Comparison of ENCODE assay signal across 29 mouse cellular contexts in the genomic region with DNA sequence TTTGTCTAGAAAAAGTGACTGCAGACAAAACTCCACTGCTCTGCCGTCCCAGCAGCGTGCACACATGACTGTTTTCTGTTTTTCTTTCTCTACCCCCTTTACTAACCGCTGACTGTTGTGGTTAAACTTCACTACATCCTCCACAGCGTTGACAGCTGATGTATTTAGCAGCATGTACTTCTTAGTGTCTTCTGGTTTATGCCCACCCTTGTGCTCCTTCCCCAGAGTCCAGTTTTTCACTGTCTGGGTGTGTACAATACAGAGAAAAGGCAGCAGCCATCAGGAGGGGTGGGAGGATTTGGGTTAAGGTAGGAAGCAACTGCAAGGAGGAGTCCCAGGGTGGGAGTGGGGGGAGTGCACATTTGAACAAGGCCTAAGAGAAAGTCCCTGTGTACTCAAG. TPM values are rescaled to one million over a fixed set of nuclear protein-coding genes. Genes with fewer than 3 reads are reported as not detected.
DNase-seq lines count a peak whose midpoint lies in the region; ATAC-seq and TF ChIP-seq lines count a peak whose summit lies in the region.
"Had no signal": no experiment of that assay in that cellular context is flagged by ENCODE, and none has a peak within 500 bp of the region (broad histone marks: within the 10 kb centered on the region; RNA-seq: fewer than 3 reads in every experiment).

No protein-coding gene starts in this region.

- no peak for TF ChIP-seq POLR2A in thymus, adult 2 months (IDR thresholded peaks at IDR 0.05; ENCODE audit: control insufficient read depth, extremely low read depth, insufficient read depth, low read length, poor library complexity)

- no peaks in the 10 kb centered on the region for H3K36me3 ChIP-seq in intestine, embryonic 14.5 days (ENCODE audit: control insufficient read depth, insufficient read depth, low read length)
- H3K36me3 ChIP-seq in intestine, postnatal 0 days (ENCODE audit: control insufficient read depth, insufficient read depth): no peaks in the 10 kb centered on the region
- no peaks in the 10 kb centered on the region for H3K36me3 ChIP-seq in thymus, adult 2 months (ENCODE audit: control insufficient read depth, insufficient read depth, low read length)
- H3K36me3 ChIP-seq: embryonic facial prominence, embryonic 15.5 days; limb, embryonic 12.5 days; midbrain, embryonic 12.5 days had no signal

- no peak overlapping the region for H3K4me2 ChIP-seq in intestine, embryonic 14.5 days (ENCODE audit: low read length)
- no peak overlapping the region for H3K4me2 ChIP-seq in intestine, postnatal 0 days (replicated peaks; ENCODE audit: low read depth)
- H3K4me2 ChIP-seq: embryonic facial prominence, embryonic 15.5 days; limb, embryonic 12.5 days; liver, embryonic 11.5 days; midbrain, embryonic 12.5 days had no signal

- TF ChIP-seq CTCF in intestine, postnatal 0 days (IDR thresholded peaks at IDR 0.05; ENCODE audit: low read depth): no peak
- no peak for TF ChIP-seq CTCF in thymus, adult 2 months (IDR thresholded peaks at IDR 0.05; ENCODE audit: borderline replicate concordance, control insufficient read depth, extremely low read depth, insufficient read depth, low read length, poor library complexity)

- no peak overlapping the region for H3K9ac ChIP-seq in intestine, embryonic 14.5 days (ENCODE audit: low read length)
- H3K9ac ChIP-seq in intestine, postnatal 0 days (ENCODE audit: low read depth, low read length): no peak overlapping the region
- H3K9ac ChIP-seq: embryonic facial prominence, embryonic 15.5 days; limb, embryonic 12.5 days; midbrain, embryonic 12.5 days had no signal

- H3K9me3 ChIP-seq in intestine, embryonic 14.5 days (ENCODE audit: control insufficient read depth, low read length): no peaks in the 10 kb centered on the region
- no peaks in the 10 kb centered on the region for H3K9me3 ChIP-seq in intestine, postnatal 0 days (ENCODE audit: control insufficient read depth)
- H3K9me3 ChIP-seq: embryonic facial prominence, embryonic 15.5 days; limb, embryonic 12.5 days; midbrain, embryonic 12.5 days had no signal

- peak; percentile 46 for DNase-seq in intestine, embryonic 14.5 days (ENCODE audit: low spot score)
- DNase-seq in thymus, adult 2 months: peak; percentile 51
- peak; percentile 57 for DNase-seq in thymus, postnatal 4 days
- DNase-seq in retina, embryonic 14.5 days (ENCODE audit: low spot score): no peak
- DNase-seq in heart, postnatal 4 days: no peak
- DNase-seq: adrenal gland, postnatal 14 days; B cell, adult 2 months; cerebellum, adult 11 months; cerebellum, adult 9-10 months; gastrocnemius, postnatal 14 days; heart, postnatal 14 days; kidney, adult 9 months; kidney, postnatal 10 days; lung, postnatal 36 days; right cerebral cortex, postnatal 25 days had no signal

- ATAC-seq in intestine, embryonic 14.5 days (replicated peaks; ENCODE audit: low FRiP score, low TSS enrichment, low read depth): no peak
- ATAC-seq in intestine, postnatal 0 days: no peak
- ATAC-seq in common myeloid progenitor, adult 5-6 weeks (replicated peaks; ENCODE audit: low read depth, poor library complexity, severe bottlenecking): peak; percentile 29; the same call in 1 of the 2 replicates
- ATAC-seq: hindbrain, embryonic 16.5 days; intestine, embryonic 16.5 days had no signal

- H3K4me3 ChIP-seq in intestine, embryonic 14.5 days (ENCODE audit: low read depth, low read length): no peak overlapping the region
- no peak overlapping the region for H3K4me3 ChIP-seq in intestine, postnatal 0 days (ENCODE audit: low read depth, low read length)
- 0 out of 2 replicates have a peak overlapping the region, but pooled peaks have one; percentile 13 for H3K4me3 ChIP-seq in thymus, adult 2 months (ENCODE audit: control insufficient read depth, insufficient read depth, low read length)
- H3K4me3 ChIP-seq: embryonic facial prominence, embryonic 15.5 days; limb, embryonic 12.5 days; megakaryocyte, embryonic 14.5 days; midbrain, embryonic 12.5 days had no signal

- H3K27me3 ChIP-seq in intestine, embryonic 14.5 days (replicated peaks; ENCODE audit: control insufficient read depth, insufficient read depth, low read length): peaks cover 63% of the 10 kb centered on the region
- H3K27me3 ChIP-seq in intestine, postnatal 0 days (replicated peaks; ENCODE audit: control insufficient read depth, insufficient read depth, low read length): peaks cover 58% of the 10 kb centered on the region
- peaks cover 6% of the 10 kb centered on the region for H3K27me3 ChIP-seq in thymus, adult 2 months (ENCODE audit: control insufficient read depth, insufficient read depth, low read length)

- WGBS in intestine, embryonic 14.5 days: 65% methylated on average over 4 of the region's 4 CpGs
- WGBS in intestine, postnatal 0 days: 61% methylated on average over 4 of the region's 4 CpGs
- WGBS in thymus, adult 2 months: 5% methylated on average over 4 of the region's 4 CpGs

- no peaks in the 10 kb centered on the region for H3K4me1 ChIP-seq in intestine, embryonic 14.5 days (replicated peaks; ENCODE audit: control insufficient read depth, insufficient read depth, low read length)
- no peaks in the 10 kb centered on the region for H3K4me1 ChIP-seq in intestine, postnatal 0 days (replicated peaks; ENCODE audit: control insufficient read depth, insufficient read depth, low read length)
- H3K4me1 ChIP-seq in thymus, adult 2 months (replicated peaks; ENCODE audit: control insufficient read depth, insufficient read depth, low read length): peaks cover 43% of the 10 kb centered on the region
- H3K4me1 ChIP-seq: embryonic facial prominence, embryonic 15.5 days; limb, embryonic 12.5 days had no signal

- H3K27ac ChIP-seq in intestine, embryonic 14.5 days (ENCODE audit: low read depth): no peak overlapping the region
- no peak overlapping the region for H3K27ac ChIP-seq in intestine, postnatal 0 days (ENCODE audit: low read depth, low read length)
- peak overlapping the region; percentile 88 for H3K27ac ChIP-seq in thymus, adult 2 months (ENCODE audit: control insufficient read depth, insufficient read depth, low read length)
- H3K27ac ChIP-seq: embryonic facial prominence, embryonic 15.5 days; limb, embryonic 12.5 days; midbrain, embryonic 12.5 days; stomach, postnatal 0 days had no signal

RNA-seq across cellular contexts. Expression of gene Dlx1, which starts 5.0 kb away (rescaled TPM):
- polyA plus RNA-seq in intestine, embryonic 14.5 days (2014; fragmentation: Nextera tagmentation; extraction: Ambion mirVana): 8.0 and 9.8 TPM in 2 replicates
- polyA plus RNA-seq in intestine, postnatal 0 days (2015; fragmentation: Nextera tagmentation; extraction: Ambion mirVana): 1.5 and 1.8 TPM in 2 replicates
- total RNA-seq in common myeloid progenitor, adult 5-6 weeks (2017): not detected in 2 replicates
- 0.78 and 0.99 TPM in 2 replicates for polyA plus RNA-seq in thymus, adult 2 months (2012; rRNA removed)
- under 1 TPM; 0.14 to 0.43 TPM for total RNA-seq in heart, postnatal 4 days (2021)
- total RNA-seq: granulocyte monocyte progenitor cell, adult 5-6 weeks had no signal
- polyA plus RNA-seq: heart, embryonic 14.5 days; neural tube, embryonic 14.5 days had no signal

RNA-seq across cellular contexts. Expression of gene Dlx2, which starts 23.7 kb away (rescaled TPM):
- polyA plus RNA-seq in intestine, embryonic 14.5 days (2014; fragmentation: Nextera tagmentation; extraction: Ambion mirVana): 5.8 and 6.4 TPM in 2 replicates
- polyA plus RNA-seq in intestine, postnatal 0 days (2015; fragmentation: Nextera tagmentation; extraction: Ambion mirVana): 1.0 and 1.3 TPM in 2 replicates
- total RNA-seq in common myeloid progenitor, adult 5-6 weeks (2017): not detected in 2 replicates
- 0.12 and 0.17 TPM in 2 replicates for polyA plus RNA-seq in thymus, adult 2 months (2012; rRNA removed)
- total RNA-seq in heart, postnatal 4 days (2021): under 1 TPM in 1 of 2 experiments, not detected in 1; 0.11 TPM
- total RNA-seq: granulocyte monocyte progenitor cell, adult 5-6 weeks; heart, postnatal 14 days had no signal
- polyA plus RNA-seq: neural tube, embryonic 14.5 days; spleen, adult 2 months had no signal

Comparison
In these comparisons a context has a peak if more than half of its experiments do, and no peak if none do; other contexts are left out.
1. DNase-seq: peak in intestine, embryonic 14.5 days (single experiment), thymus, adult 2 months (single experiment) and thymus, postnatal 4 days (single experiment); none in retina, embryonic 14.5 days (single experiment) and heart, postnatal 4 days (single experiment).